Mouse (Mus musculus) erythroblast, embryonic 14.5 days (primary cell): ENCODE measurements around the gene Tbx4.

ENCODE experiments used
- GATA1 ChIP-seq: IDR thresholded peaks from 2 replicates; pipeline ENCODE4 v1.6.1; 2012; ENCODE audit warnings: low read length, inconsistent platforms, mixed read lengths
- TAL1 ChIP-seq: IDR thresholded peaks from 3 replicates; pipeline ENCODE4 v1.6.1; 2012; ENCODE audit warnings: low read length, inconsistent platforms, mixed read lengths

GRCm38 (mm10) chr11:85887801-85888450 lies 1.7 kb downstream of the Tbx4 start:
- no peak for TF ChIP-seq TAL1
- TF ChIP-seq GATA1 = no peak
